Mouse (Mus musculus): Measurements from ENCODE around the gene Slc22a23. TPM values are rescaled to one million over a fixed set of nuclear protein-coding genes. Genes with fewer than 3 reads are reported as not detected.

Slc22a23 gene
- total and polyA plus RNA-seq, 3 experiments = 0.47 to 1.3 (median 0.85) TPM

- Histone ChIP-seq H3K4me2 (ENCODE audit: insufficient read depth, low read depth, poor library complexity, severe bottlenecking) (no peak overlapping the region), H3K9ac (ENCODE audit: insufficient read depth, low read depth) (no peak overlapping the region), H3K36me3 (replicated peaks in 1 of 2; ENCODE audit: control insufficient read depth in 1 of 2, insufficient read depth in 1 of 2, low read length in 1 of 2) (no peaks in the 10 kb centered on the region), H3K27ac (ENCODE audit: insufficient read depth, low read depth) (no peak overlapping the region), H3K9me3 (replicated peaks; ENCODE audit: low read length) (no peaks in the 10 kb centered on the region), H3K4me3 (replicated peaks in 1 of 3; ENCODE audit: low read depth in 2 of 3, low read length in 2 of 3, poor library complexity in 1 of 3) (no peak overlapping the region), H3K27me3 (replicated peaks) (no peaks in the 10 kb centered on the region), H3K4me1 (ENCODE audit: control insufficient read depth in 1 of 2, insufficient read depth in 2 of 2) (peaks cover 5% of the 10 kb centered on the region in 2 experiments; a peak in 3 of 4 replicates), H3K79me2 (replicated peaks; ENCODE audit: control insufficient read depth, extremely low read depth, insufficient read depth, poor library complexity, severe bottlenecking) (no peaks in the 10 kb centered on the region)
- DNase-seq (ENCODE audit: extremely low read depth) = no peak
- TF ChIP-seq MEF2A (IDR thresholded peaks at IDR 0.05; ENCODE audit: borderline replicate concordance, low read depth, low read length) = no peak
- no peak for TF ChIP-seq UBTF (IDR thresholded peaks at IDR 0.05; ENCODE audit: low read depth, low read length)
- no peak for TF ChIP-seq EP300 (IDR thresholded peaks at IDR 0.05; ENCODE audit: low read length)
- TF ChIP-seq NRF1 (IDR thresholded peaks at IDR 0.05; ENCODE audit: low read depth, low read length) = no peak
- TF ChIP-seq MYC (IDR thresholded peaks at IDR 0.05; ENCODE audit: low read depth, low read length) = no peak
- no peak for TF ChIP-seq GABPA (IDR thresholded peaks at IDR 0.05; ENCODE audit: insufficient replicate concordance, low read depth, low read length)
- dilution Hi-C loops (cut with MboI; ENCODE audit: extremely low pct_ligation_motif_present, extremely low pct_unique_long_range_greater_than_20kb, low sequenced_read_pairs) (no loop called here), in situ Hi-C loops (cut with MboI; ENCODE audit: low pct_ligation_motif_present, low pct_unique_long_range_greater_than_20kb, low sequenced_read_pairs) (no loop called here)
Measured at GRCm38 (mm10) chr13:34227720-34228661, 117.0 kb downstream of the Slc22a23 start.

- no peaks in the 10 kb centered on the region for H3K36me3 ChIP-seq (replicated peaks in 1 of 2; ENCODE audit: control insufficient read depth in 1 of 2, insufficient read depth in 1 of 2, low read length in 1 of 2)
Measured at GRCm38 (mm10) chr13:34226940-34227339, 118.0 kb downstream of the Slc22a23 start.

More at GRCm38 (mm10) chr13:34226940-34227339, 118.0 kb downstream of the Slc22a23 start:
- TF ChIP-seq ZMIZ1 (IDR thresholded peaks at IDR 0.05; ENCODE audit: low read depth, low read length) = no peak
- no peak for TF ChIP-seq MAZ (IDR thresholded peaks at IDR 0.05; ENCODE audit: low read depth, low read length)
- no peak for TF ChIP-seq MEF2A (IDR thresholded peaks at IDR 0.05; ENCODE audit: borderline replicate concordance, low read depth, low read length)
- TF ChIP-seq MXI1 (IDR thresholded peaks at IDR 0.05; ENCODE audit: low read depth, low read length) = no peak
- no peak for TF ChIP-seq USF2 (conservative IDR thresholded peaks at IDR 0.05; ENCODE audit: low read depth, low read length)
- TF ChIP-seq ZNF384 (IDR thresholded peaks at IDR 0.05; ENCODE audit: low read depth, low read length) = no peak
- TF ChIP-seq ZC3H11A (IDR thresholded peaks at IDR 0.05; ENCODE audit: low read depth, low read length) = no peak
- TF ChIP-seq HCFC1 (IDR thresholded peaks at IDR 0.05; ENCODE audit: low read depth, low read length) = no peak
- TF ChIP-seq CHD2 (IDR thresholded peaks at IDR 0.05; ENCODE audit: low read length) = no peak
- no peak for TF ChIP-seq JUND (conservative IDR thresholded peaks at IDR 0.05; ENCODE audit: low read depth, low read length)
- TF ChIP-seq POLR2A (IDR thresholded peaks at IDR 0.05; ENCODE audit: low read depth, low read length) = no peak
- TF ChIP-seq E2F4 (IDR thresholded peaks at IDR 0.05; ENCODE audit: insufficient replicate concordance, low read depth, low read length) = no peak
- TF ChIP-seq NELFE (IDR thresholded peaks at IDR 0.05; ENCODE audit: low read depth, low read length) = no peak
- TF ChIP-seq SIN3A (IDR thresholded peaks at IDR 0.05; ENCODE audit: low read length) = no peak
- no peak for TF ChIP-seq UBTF (IDR thresholded peaks at IDR 0.05; ENCODE audit: low read depth, low read length)
- TF ChIP-seq TBP (conservative IDR thresholded peaks at IDR 0.05; ENCODE audit: low read depth, low read length) = no peak
- no peak for TF ChIP-seq RAD21 (IDR thresholded peaks at IDR 0.05; ENCODE audit: low read depth, low read length)
- no peak for TF ChIP-seq EP300 (IDR thresholded peaks at IDR 0.05; ENCODE audit: low read length)
- peaks cover 5% of the 10 kb centered on the region in 2 experiments; a peak in 3 of 4 replicates for H3K4me1 ChIP-seq (ENCODE audit: control insufficient read depth in 1 of 2, insufficient read depth in 2 of 2)
- no peak overlapping the region for H3K4me3 ChIP-seq (replicated peaks in 1 of 3; ENCODE audit: low read depth in 2 of 3, low read length in 2 of 3, poor library complexity in 1 of 3)
- dilution Hi-C loops (cut with MboI; ENCODE audit: extremely low pct_ligation_motif_present, extremely low pct_unique_long_range_greater_than_20kb, low sequenced_read_pairs) (no loop called here), in situ Hi-C loops (cut with MboI; ENCODE audit: low pct_ligation_motif_present, low pct_unique_long_range_greater_than_20kb, low sequenced_read_pairs) (no loop called here)
- no peak overlapping the region for H3K27ac ChIP-seq (ENCODE audit: insufficient read depth, low read depth)
- H3K79me2 ChIP-seq (replicated peaks; ENCODE audit: control insufficient read depth, extremely low read depth, insufficient read depth, poor library complexity, severe bottlenecking) = no peaks in the 10 kb centered on the region
- no peaks in the 10 kb centered on the region for H3K27me3 ChIP-seq (replicated peaks)
- no peak overlapping the region for H3K4me2 ChIP-seq (ENCODE audit: insufficient read depth, low read depth, poor library complexity, severe bottlenecking)
- no peaks in the 10 kb centered on the region for H3K9me3 ChIP-seq (replicated peaks; ENCODE audit: low read length)
- no peak overlapping the region for H3K9ac ChIP-seq (ENCODE audit: insufficient read depth, low read depth)
- DNase-seq (ENCODE audit: extremely low read depth) = no peak
